Mouse (Mus musculus) cerebellum, postnatal 10 days (tissue): ENCODE data around the gene Sugp2.

ENCODE experiments used
- DNase-seq, 2 experiments: peaks; one replicate each; pipeline ENCODE4 v3.0.0; 2021; ENCODE audit warnings: mixed read lengths in 2 of 2

Sugp2 gene

DNA sequence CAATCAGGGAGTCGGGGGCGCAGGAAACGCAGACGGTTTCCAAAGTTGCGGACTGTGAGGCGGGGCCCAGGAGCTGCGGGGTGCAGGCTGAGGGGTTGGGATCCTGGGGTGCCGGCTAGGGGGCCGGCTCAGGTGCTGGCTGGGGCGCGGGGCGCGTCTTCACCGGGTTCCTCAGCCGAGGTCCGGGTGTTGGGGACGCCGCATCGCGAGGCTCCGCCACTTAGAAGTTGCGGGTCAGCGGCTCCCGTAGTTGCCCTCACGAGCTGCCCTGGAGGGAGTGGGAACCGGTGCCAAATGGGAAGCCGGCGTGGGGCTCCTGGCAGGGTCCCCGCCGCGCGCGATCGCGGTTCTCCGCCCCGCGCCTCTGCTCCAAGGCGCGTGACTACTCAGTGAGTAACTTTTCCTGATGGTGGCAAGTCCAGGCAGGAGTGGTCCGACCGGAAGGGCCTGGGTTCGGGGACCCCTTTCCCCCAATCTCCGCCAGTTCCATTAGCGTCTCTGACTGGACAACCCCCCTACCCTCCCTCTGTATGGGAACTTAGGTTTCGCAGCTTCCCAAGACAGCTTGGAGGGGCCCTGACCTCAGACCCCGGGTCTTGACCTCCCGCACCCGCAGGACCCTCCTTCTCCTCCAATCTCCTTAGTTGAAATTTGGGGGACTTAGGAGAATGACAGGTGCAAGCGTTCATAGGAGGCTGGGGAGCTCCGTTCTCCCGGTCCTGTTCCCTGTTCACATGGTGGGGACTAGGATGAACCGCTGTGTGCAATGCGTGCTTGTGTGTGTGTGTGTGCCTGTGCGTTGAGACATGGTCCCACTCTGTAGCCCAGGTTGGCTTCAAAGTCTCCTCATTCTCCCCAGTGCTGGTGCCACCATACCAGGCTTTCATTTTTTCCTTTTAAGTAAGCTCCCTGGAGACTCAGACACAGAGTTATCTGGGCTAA is 49.4 kb downstream of the Sugp2 start:
- peak; percentile 64 to 65 for DNase-seq

- DNase-seq = no peak
Observed at GRCm38 (mm10) chr8:70284421-70284820, 50.4 kb downstream of the Sugp2 start.

GRCm38 (mm10) chr8:70285304-70285703 is 51.3 kb downstream of the Sugp2 start:
- DNase-seq = no peak

GRCm38 (mm10) chr8:70286737-70287136 is 52.7 kb downstream of the Sugp2 start:
- peak in 1 of 2 experiments; percentile 29 for DNase-seq

DNA sequence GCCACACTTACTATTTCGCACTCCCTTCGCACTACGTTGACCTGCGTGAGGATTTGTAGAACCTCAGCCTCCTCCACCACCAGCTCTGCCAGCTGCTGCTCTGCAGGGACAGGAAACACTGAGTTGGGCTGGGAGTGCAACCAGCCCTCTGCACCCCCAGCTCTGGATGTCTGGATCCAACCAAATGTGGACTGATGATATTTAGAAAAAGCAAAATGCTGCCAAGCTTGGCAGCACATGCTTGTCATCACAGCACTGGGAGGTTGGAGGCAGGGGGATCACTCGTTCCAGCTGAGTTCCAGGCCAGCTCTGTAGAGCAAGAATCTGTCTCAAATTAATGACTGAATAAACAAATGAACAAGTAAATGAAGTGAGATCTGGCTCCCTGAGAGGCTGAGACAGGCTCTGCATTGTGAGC is 60.0 kb downstream of the Sugp2 start:
- DNase-seq = no peak

GRCm38 (mm10) chr8:70300881-70301280 is 66.9 kb downstream of the Sugp2 start:
- DNase-seq = no peak

GRCm38 (mm10) chr8:70302358-70302890 is 68.4 kb downstream of the Sugp2 start, which contains the start of the genes Ddx49 and Cope:
Gene Ddx49, minus strand, starts transcription at chr8:70302489.
Gene Cope, plus strand, starts transcription at chr8:70302518.
- peak; percentile 97 for DNase-seq

GRCm38 (mm10) chr8:70302901-70303300 is 68.9 kb downstream of the Sugp2 start:
- DNase-seq = no peak

DNA sequence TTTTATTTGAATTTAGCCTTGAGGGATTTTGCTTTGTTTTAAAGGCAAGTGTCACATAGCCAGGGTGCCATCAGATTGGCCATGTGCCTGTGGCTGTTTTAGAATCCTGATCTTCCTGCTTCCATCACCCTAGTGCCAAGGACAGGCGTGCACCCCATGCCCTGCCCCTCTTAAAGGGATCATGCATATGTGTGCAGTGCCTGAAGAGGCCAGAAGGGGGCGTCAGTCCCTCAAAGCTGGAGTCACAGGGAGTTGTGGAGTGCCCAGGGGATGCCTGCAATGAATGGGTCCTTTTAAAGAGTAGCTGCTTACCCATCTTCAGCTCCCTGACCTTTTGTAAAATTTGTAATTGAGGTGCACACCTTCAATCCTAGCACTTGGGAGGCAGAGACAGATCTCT is 75.3 kb downstream of the Sugp2 start:
- DNase-seq = peak; percentile 47 to 60

DNA sequence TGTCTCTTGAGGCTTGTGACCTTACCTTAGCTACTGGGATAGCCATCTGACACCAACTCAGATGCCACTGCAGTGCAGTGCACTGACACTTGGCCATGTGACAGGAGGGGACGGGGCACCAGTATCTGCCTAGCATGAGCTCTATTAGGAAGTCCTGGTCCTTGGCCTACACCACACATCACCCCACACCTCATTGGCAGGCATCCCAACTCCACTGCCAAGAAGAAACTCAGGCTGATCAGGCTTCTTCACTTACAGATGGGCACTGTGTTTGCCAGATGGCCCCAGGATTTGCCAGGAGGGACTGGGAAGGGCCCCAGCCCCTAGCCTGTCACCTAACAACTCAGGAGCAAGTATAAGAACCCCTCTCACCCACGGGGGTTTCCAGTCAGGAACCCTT is 79.4 kb downstream of the Sugp2 start:
- DNase-seq = peak; percentile 77 to 87

GRCm38 (mm10) chr8:70315624-70316510 is 81.8 kb downstream of the Sugp2 start, which contains the start of gene Cers1:
Gene Cers1, plus strand, starts transcription at chr8:70315775.
- peak; percentile 84 to 89 for DNase-seq

GRCm38 (mm10) chr8:70316511-70317504 is 82.8 kb downstream of the Sugp2 start:
- DNase-seq = peak; percentile 88 to 94

GRCm38 (mm10) chr8:70317872-70318271 is 83.8 kb downstream of the Sugp2 start:
- DNase-seq = no peak

GRCm38 (mm10) chr8:70323716-70324115 is 89.7 kb downstream of the Sugp2 start:
- DNase-seq = no peak

GRCm38 (mm10) chr8:70327512-70327911 is 93.5 kb downstream of the Sugp2 start:
- DNase-seq = no peak

DNA sequence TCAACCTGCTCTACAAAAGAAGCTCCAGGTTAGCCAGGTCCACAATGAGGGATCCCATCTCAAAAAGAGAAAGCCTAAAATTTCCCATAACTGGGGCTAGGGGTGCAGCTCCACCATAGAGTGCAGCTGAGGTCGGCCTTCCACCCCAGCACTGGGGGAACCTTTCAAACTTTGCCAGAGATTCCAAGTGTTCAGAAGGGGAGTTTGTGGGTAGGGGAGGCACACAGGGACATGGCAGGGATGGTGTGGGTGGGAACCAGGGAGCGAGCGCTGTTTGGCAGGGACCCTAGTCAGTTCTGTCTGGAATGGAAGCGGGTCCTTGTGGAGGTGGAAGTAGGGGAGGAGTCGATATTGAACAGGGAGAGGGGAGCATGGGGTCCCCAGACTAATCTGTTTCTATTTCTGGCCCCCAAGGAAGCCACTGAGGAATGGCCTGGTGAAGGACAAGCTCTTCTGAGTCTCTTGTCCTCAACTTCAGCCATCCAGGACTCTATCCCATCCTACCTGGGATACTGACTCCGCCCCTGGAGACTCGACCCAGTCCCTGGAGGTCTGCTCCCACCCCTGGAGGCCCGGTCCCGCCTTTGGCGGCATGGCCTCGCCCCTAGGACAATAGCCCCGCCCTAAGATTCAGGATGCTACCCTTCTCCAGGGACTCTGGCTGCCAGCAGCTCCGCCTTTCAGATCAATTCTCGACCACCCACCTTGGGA is 95.3 kb downstream of the Sugp2 start, which contains the start of gene Gdf1:
Gdf1 (plus strand) TSS at position 694 of the 711 bp plus-strand sequence.
- peak in 1 of 2 experiments; percentile 32 for DNase-seq
